Mouse (Mus musculus) kidney, embryonic 15.5 days (tissue): Measurements from ENCODE around the gene Hmgb2. TPM values are rescaled to one million over a fixed set of nuclear protein-coding genes. Genes with fewer than 3 reads are reported as not detected.
A peak's percentile ranks its signal among the peaks of the same experiment; 100 is the strongest.

Experiments used
- ATAC-seq: fragments of 200-750 bp; cut with Nextera tagmentation; replicated peaks from 2 replicates; pipeline ENCODE4 v1.8.0; 2017; ENCODE audit warnings: moderate TSS enrichment; ENCODE audit not compliant: low FRiP score
- H3K27ac ChIP-seq: fragments of 300-500 bp; sonication (generic); 2 replicates; pipeline ENCODE4 v1.5.1; 2015; ENCODE audit warnings: mild to moderate bottlenecking, inconsistent platforms
- H3K27me3 ChIP-seq: fragments of 300-500 bp; sonication (generic); 2 replicates; pipeline ENCODE4 v1.6.1; 2015; ENCODE audit warnings: inconsistent platforms
- H3K36me3 ChIP-seq: fragments of 300-500 bp; sonication (generic); 2 replicates; pipeline ENCODE4 v1.6.1; 2015; ENCODE audit warnings: inconsistent platforms
- H3K4me1 ChIP-seq: fragments of 300-500 bp; sonication (generic); 2 replicates; pipeline ENCODE4 v1.6.1; 2015; ENCODE audit warnings: inconsistent platforms
- H3K4me2 ChIP-seq: fragments of 300-500 bp; sonication (generic); 2 replicates; pipeline ENCODE4 v1.6.1; 2015; ENCODE audit warnings: moderate library complexity, mild to moderate bottlenecking, inconsistent platforms
- H3K4me3 ChIP-seq: fragments of 300-500 bp; sonication (generic); replicated peaks from 2 replicates; pipeline ENCODE4 v1.5.1; 2015; ENCODE audit warnings: mild to moderate bottlenecking, inconsistent platforms
- H3K9ac ChIP-seq: fragments of 300-500 bp; sonication (generic); 2 replicates; pipeline ENCODE4 v1.6.1; 2015; ENCODE audit warnings: mild to moderate bottlenecking, inconsistent platforms
- H3K9me3 ChIP-seq: fragments of 300-500 bp; sonication (generic); replicated peaks from 2 replicates; pipeline ENCODE4 v1.6.1; 2016; ENCODE audit warnings: inconsistent platforms
- WGBS: fragments of 180-500 bp; shearing (Covaris S2); methylation state at CpG from one replicate; pipeline ENCODE4 v1.1.7; 2015; ENCODE audit warnings: mixed read lengths; 5-methylcytosine and 5-hydroxymethylcytosine counted together
- polyA plus RNA-seq: library from polyadenylated mRNA; unstranded; fragments of >200 nt; fragmentation: Nextera tagmentation; extraction: Ambion mirVana; gene quantifications from 2 replicates; pipeline ENCODE4 v1.2.1, GENCODE M21; 2015

Gene Hmgb2
- 478 and 554 TPM in 2 replicates for polyA plus RNA-seq

DNA sequence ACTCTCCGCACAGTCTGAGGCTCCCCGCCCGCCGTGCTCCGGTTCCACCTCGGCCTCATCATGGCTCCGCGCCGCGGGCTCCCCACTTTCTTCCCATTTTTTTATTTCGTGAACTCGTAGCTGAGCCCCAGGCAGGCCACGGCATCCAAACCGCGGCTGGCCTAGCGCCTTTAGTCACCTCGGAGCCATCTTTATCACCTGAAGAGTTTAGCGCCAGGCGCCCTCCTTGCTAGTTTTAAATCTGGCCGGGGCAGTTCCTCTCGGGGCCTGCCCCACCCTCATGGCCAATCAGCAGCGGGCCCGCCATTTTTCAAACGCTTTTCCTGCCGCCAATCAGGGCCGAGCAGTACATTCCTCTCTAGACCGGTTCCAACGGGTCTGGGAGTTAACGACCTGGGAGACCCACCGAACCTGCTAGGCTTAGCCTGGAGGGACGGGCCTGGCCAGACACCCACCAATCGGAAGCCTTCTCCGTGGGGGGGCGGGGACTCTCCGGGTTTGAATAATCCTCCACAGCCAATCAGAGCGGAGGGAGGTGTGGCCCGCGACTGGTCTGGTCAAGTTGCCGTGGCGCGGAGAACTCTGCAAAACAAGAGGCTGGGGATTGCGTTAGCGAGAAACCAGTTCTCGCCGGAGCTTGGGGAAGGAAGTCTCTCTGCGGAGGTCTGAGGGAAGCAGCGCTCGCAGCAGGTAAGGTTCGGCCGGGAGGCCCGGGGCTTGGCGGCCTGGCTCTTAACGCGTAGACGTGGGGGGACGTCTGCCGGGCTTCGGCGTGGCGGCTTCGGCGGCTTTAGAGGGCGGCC lies at the start of gene Hmgb2:
Hmgb2 (plus strand) TSS at position 592 of the 803 bp plus-strand sequence.
- no peaks in the 10 kb centered on the region for H3K9me3 ChIP-seq
- H3K27me3 ChIP-seq, result no peaks in the 10 kb centered on the region
- under 1% methylated on average over 63 of the region's 63 CpGs for WGBS
- peak within 1 kb of the TSS; percentile 100 for H3K27ac ChIP-seq
- H3K36me3 ChIP-seq, result peaks cover 21% of the 10 kb centered on the region
- peak within 1 kb of the TSS; percentile 91 for H3K4me3 ChIP-seq
- H3K4me2 ChIP-seq, result peak within 1 kb of the TSS; percentile 81
- H3K4me1 ChIP-seq, result peaks cover 8% of the 10 kb centered on the region
- ATAC-seq, result peak; percentile 100
- peak within 1 kb of the TSS; percentile 99 for H3K9ac ChIP-seq

DNA sequence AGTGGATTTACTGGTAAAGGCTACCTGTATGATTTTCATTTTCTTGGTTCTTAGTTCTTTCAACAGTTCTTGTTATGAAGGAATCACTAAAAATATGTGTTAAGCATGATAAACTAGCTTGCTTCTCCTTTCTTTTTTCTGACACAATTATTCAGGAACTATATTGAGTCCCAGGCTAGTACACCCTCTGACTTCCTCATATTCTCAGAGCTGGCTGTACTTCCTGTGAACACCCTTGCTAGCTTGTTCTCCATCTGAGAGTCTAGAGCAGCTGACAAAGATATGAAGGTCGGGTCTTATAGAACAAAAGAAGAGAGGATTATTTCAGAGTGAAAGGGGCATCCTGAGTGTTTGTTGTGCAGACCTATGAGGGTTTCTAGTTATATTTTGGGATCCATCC lies 48.9 kb upstream of the Hmgb2 start:
- Histone ChIP-seq H3K4me3 (no peak overlapping the region), H3K4me2 (no peak overlapping the region), H3K36me3 (no peaks in the 10 kb centered on the region), H3K27ac (no peak overlapping the region), H3K9ac (no peak overlapping the region), H3K4me1 (no peaks in the 10 kb centered on the region), H3K27me3 (no peaks in the 10 kb centered on the region), H3K9me3 (no peaks in the 10 kb centered on the region)
- no peak for ATAC-seq
- WGBS, result 50% methylated on average over 1 of the region's 1 CpGs

DNA sequence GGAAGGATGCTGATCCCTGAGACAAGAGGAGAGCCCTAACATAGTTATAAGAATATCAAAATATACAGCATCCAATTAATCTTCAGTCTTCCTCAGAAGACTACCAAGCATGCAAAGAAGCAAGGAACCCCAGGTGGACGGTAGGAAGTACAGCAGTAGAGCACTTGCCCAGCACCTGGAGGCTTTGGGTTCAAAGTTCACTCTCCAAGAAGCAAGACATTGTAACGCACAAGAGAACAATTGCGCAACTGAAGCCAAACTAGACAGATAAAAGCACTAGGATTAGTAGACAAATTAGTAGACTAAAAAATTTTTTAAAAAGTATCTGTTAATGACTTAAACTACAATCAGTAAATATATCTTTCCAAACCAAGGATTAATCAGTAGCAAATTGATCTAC lies 48.0 kb upstream of the Hmgb2 start:
- no peak overlapping the region for H3K27ac ChIP-seq
- ATAC-seq, result no peak
- H3K36me3 ChIP-seq, result no peaks in the 10 kb centered on the region
- H3K9ac ChIP-seq, result no peak overlapping the region
- WGBS, result 85% methylated on average over 3 of the region's 3 CpGs
- H3K4me3 ChIP-seq, result no peak overlapping the region
- H3K4me1 ChIP-seq, result peaks cover 2% of the 10 kb centered on the region; the same call in 1 of the 2 replicates
- no peak overlapping the region for H3K4me2 ChIP-seq
- H3K9me3 ChIP-seq, result no peaks in the 10 kb centered on the region
- no peaks in the 10 kb centered on the region for H3K27me3 ChIP-seq

- H3K27ac ChIP-seq, result no peak overlapping the region
- no peak overlapping the region for H3K9ac ChIP-seq
- no peak overlapping the region for H3K4me3 ChIP-seq
- H3K36me3 ChIP-seq, result no peaks in the 10 kb centered on the region
- H3K9me3 ChIP-seq, result no peaks in the 10 kb centered on the region
- peak; percentile 67; the same call in 1 of the 2 replicates for ATAC-seq
- H3K4me1 ChIP-seq, result peaks cover 4% of the 10 kb centered on the region; the same call in 1 of the 2 replicates
- no peaks in the 10 kb centered on the region for H3K27me3 ChIP-seq
- no peak overlapping the region for H3K4me2 ChIP-seq
- 40% methylated on average over 5 of the region's 5 CpGs for WGBS
These were observed 43.1 kb upstream of the Hmgb2 start for GRCm38 (mm10) chr8:57468624-57469023.

DNA sequence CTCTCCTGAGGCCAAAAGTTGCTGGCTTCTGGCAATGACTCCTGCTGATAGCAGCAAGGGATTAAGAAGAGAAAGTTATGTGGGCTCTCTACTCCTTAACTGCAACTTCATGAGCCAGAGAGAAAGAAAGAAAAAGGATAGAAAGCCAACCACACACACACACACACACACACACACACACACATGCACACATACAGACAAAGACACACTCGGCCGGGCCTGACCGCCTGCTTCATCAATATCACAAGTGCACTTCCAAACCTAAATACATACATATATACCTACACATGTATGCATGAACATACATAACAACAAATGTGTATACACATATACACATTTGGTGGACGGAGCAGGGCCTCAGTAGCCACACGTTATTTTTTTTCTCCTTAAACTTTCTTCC lies 40.8 kb upstream of the Hmgb2 start:
- no peak overlapping the region for H3K4me2 ChIP-seq
- no peaks in the 10 kb centered on the region for H3K27me3 ChIP-seq
- H3K9ac ChIP-seq, result no peak overlapping the region
- 94% methylated on average over 5 of the region's 5 CpGs for WGBS
- peaks cover 4% of the 10 kb centered on the region; the same call in 1 of the 2 replicates for H3K4me1 ChIP-seq
- no peaks in the 10 kb centered on the region for H3K9me3 ChIP-seq
- ATAC-seq, result no peak
- H3K36me3 ChIP-seq, result no peaks in the 10 kb centered on the region
- H3K27ac ChIP-seq, result no peak overlapping the region
- H3K4me3 ChIP-seq, result no peak overlapping the region

DNA sequence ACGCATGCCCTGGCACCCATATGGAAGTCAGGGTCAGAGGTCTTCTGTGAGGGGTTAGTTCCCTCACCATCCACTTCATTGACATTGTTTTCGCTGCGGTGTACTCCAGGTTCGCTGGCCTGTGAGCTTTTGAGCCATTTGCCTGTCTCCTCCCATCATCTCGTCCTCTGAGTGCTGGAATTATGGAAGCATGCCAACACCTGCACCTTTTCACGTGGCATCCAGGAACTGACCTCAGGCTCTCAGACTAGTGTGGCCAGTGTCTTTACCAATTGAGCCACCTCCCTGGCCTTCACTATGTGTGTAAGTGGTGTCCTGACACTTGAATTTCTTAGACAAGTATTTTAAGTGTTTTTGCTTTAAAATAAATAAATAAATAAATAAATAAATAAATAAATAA lies 38.0 kb upstream of the Hmgb2 start:
- no peaks in the 10 kb centered on the region for H3K27me3 ChIP-seq
- no peak for ATAC-seq
- WGBS, result 75% methylated on average over 6 of the region's 6 CpGs
- peaks cover 2% of the 10 kb centered on the region; the same call in 1 of the 2 replicates for H3K4me1 ChIP-seq
- no peaks in the 10 kb centered on the region for H3K9me3 ChIP-seq
- no peak overlapping the region for H3K4me2 ChIP-seq
- no peak overlapping the region for H3K27ac ChIP-seq
- no peaks in the 10 kb centered on the region for H3K36me3 ChIP-seq
- no peak overlapping the region for H3K9ac ChIP-seq
- H3K4me3 ChIP-seq, result no peak overlapping the region

DNA sequence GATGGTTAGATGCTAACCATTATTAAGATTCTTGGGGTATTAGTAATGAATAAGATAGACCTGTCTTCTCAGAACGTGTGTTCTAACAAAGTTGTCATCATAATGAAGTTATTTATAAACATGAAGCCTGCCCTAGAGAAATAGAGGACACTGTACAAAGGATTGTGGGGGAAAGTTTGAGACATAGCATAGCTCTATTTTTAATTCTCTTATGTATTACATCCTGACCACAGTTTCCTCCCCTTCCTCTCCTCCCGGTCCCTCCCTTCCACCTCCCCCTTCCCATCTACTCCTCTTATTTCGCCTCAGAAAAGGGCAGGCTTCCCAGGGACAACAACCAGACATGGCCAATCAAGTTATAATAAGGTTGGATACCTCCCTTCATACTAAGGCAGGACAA lies 33.3 kb upstream of the Hmgb2 start:
- Histone ChIP-seq H3K4me1 (no peaks in the 10 kb centered on the region), H3K9me3 (no peaks in the 10 kb centered on the region), H3K4me3 (no peak overlapping the region), H3K9ac (no peak overlapping the region), H3K36me3 (peaks cover 17% of the 10 kb centered on the region), H3K27me3 (no peaks in the 10 kb centered on the region), H3K27ac (no peak overlapping the region), H3K4me2 (no peak overlapping the region)
- 59% methylated on average over 3 of the region's 3 CpGs for WGBS
- ATAC-seq, result no peak

DNA sequence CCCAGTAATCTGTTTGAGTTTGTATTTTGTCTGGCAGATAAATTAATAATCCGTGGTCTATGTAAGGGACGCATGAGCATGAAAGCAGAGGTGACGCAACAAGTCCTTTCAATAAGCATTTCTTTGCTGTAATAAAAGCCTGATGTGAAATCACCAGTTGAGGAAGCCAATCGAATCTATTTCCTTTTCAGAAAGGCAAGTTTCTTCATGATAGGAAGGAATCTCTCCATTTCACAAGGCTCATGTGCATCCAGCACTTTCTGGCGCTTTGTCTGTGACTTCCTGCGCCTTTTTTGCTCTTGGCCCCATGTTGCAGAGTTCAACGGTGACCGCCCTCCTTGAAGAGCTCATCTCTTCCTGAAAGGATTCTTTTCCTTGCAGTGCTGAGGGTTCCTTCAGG lies 32.0 kb upstream of the Hmgb2 start:
- H3K27ac ChIP-seq, result no peak overlapping the region
- no peak overlapping the region for H3K4me2 ChIP-seq
- no peaks in the 10 kb centered on the region for H3K9me3 ChIP-seq
- H3K4me1 ChIP-seq, result no peaks in the 10 kb centered on the region
- ATAC-seq, result no peak
- H3K9ac ChIP-seq, result no peak overlapping the region
- WGBS, result 92% methylated on average over 8 of the region's 8 CpGs
- H3K27me3 ChIP-seq, result no peaks in the 10 kb centered on the region
- peaks cover 20% of the 10 kb centered on the region for H3K36me3 ChIP-seq
- no peak overlapping the region for H3K4me3 ChIP-seq

DNA sequence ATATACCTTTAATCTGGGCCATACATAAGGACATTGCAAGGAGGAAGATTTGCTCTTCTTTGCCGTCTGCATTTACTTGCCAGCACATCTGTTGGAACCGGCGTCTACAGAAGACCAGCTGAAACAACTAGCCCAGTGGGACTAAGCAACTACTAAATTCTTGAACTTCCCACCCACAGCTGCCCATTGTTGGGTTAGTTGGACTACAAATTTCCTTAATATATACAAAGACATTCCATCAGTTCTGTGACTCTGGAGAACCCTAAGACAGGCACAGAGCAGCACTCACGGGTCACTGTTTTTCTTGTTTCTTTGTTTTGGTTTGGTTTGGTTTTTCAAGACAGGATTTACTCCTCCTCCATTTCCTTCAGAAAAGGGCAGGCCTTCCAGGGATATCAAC lies 31.1 kb upstream of the Hmgb2 start:
- no peaks in the 10 kb centered on the region for H3K9me3 ChIP-seq
- peaks cover 20% of the 10 kb centered on the region for H3K36me3 ChIP-seq
- H3K4me3 ChIP-seq, result no peak overlapping the region
- peaks cover 4% of the 10 kb centered on the region for H3K4me1 ChIP-seq
- no peak overlapping the region for H3K4me2 ChIP-seq
- no peaks in the 10 kb centered on the region for H3K27me3 ChIP-seq
- 61% methylated on average over 4 of the region's 4 CpGs for WGBS
- no peak overlapping the region for H3K27ac ChIP-seq
- H3K9ac ChIP-seq, result no peak overlapping the region
- ATAC-seq, result no peak

- peak overlapping the region; percentile 97 for H3K27ac ChIP-seq
- H3K4me2 ChIP-seq, result peak overlapping the region; percentile 90
- H3K4me3 ChIP-seq, result peak overlapping the region; percentile 68
- H3K27me3 ChIP-seq, result no peaks in the 10 kb centered on the region
- peak; percentile 63 for ATAC-seq
- no peaks in the 10 kb centered on the region for H3K9me3 ChIP-seq
- H3K4me1 ChIP-seq, result peaks cover 9% of the 10 kb centered on the region
- peak overlapping the region; percentile 66 for H3K9ac ChIP-seq
- 2% methylated on average over 54 of the region's 54 CpGs for WGBS
- H3K36me3 ChIP-seq, result peaks cover 13% of the 10 kb centered on the region
These were observed 24.9 kb upstream of the Hmgb2 start for GRCm38 (mm10) chr8:57486491-57487440.

GRCm38 (mm10) chr8:57487441-57488155 lies 24.1 kb upstream of the Hmgb2 start, which contains the start of gene Sap30:
Gene Sap30 (minus strand): TSS chr8:57487860.
- peak within 1 kb of the TSS; percentile 97 for H3K27ac ChIP-seq
- H3K4me2 ChIP-seq, result peak within 1 kb of the TSS; percentile 90
- no peaks in the 10 kb centered on the region for H3K27me3 ChIP-seq
- under 1% methylated on average over 66 of the region's 66 CpGs for WGBS
- ATAC-seq, result peak; percentile 97
- H3K4me1 ChIP-seq, result peaks cover 9% of the 10 kb centered on the region
- H3K36me3 ChIP-seq, result peaks cover 6% of the 10 kb centered on the region; the same call in 1 of the 2 replicates
- H3K9me3 ChIP-seq, result no peaks in the 10 kb centered on the region
- H3K9ac ChIP-seq, result peak within 1 kb of the TSS; percentile 66
- peak within 1 kb of the TSS; percentile 68 for H3K4me3 ChIP-seq
